Mouse (Mus musculus) heart, adult 2 months (tissue): Measurements from ENCODE around the gene Iqschfp.

ENCODE experiments used
- CTCF ChIP-seq: fragments of 200-600 bp; IDR thresholded peaks from 2 replicates; pipeline ENCODE4 v1.8.1; 2022; ENCODE audit warnings: antibody characterized with exemption, mild to moderate bottlenecking, moderate library complexity
- POLR2A ChIP-seq: fragments of 200-500 bp; IDR thresholded peaks from 2 replicates; pipeline ENCODE4 v1.6.1; 2011; ENCODE audit warnings: mild to moderate bottlenecking, low read depth, low read length, control low read depth; ENCODE audit not compliant: insufficient read depth

- TF ChIP-seq CTCF (no peak), POLR2A (no peak)
Measured at GRCm38 (mm10) chr3:68491516-68491915, 599.5 kb downstream of the Iqschfp start.
